Mouse (Mus musculus): Measurements from ENCODE around the gene Slc35g1. TPM values are rescaled to one million over a fixed set of nuclear protein-coding genes. Genes with fewer than 3 reads are reported as not detected.
A peak's percentile ranks its signal among the peaks of the same experiment; 100 is the strongest.

Slc35g1 gene
- 28.4 and 36.3 TPM in 2 replicates for total RNA-seq (2012; rRNA removed)

GRCm38 (mm10) chr19:38395701-38396632 is at the start of gene Slc35g1:
Gene Slc35g1, plus strand, starts transcription at chr19:38395980.
- peaks cover 4% of the 10 kb centered on the region; the same call in 1 of the 2 replicates for H3K36me3 ChIP-seq (ENCODE audit: control insufficient read depth, insufficient read depth, low read length, poor library complexity, severe bottlenecking)
- DNase-seq (ENCODE audit: low read depth, low spot score) = peak; percentile 54
- H3K9me3 ChIP-seq (ENCODE audit: control insufficient read depth, insufficient read depth, low read depth, low read length) = no peaks in the 10 kb centered on the region
- peak within 1 kb of the TSS; percentile 80 to 99 for H3K4me3 ChIP-seq (ENCODE audit: insufficient read depth in 1 of 2, low read depth in 1 of 2, low read length in 2 of 2, poor library complexity in 1 of 2, severe bottlenecking in 1 of 2)
- H3K4me1 ChIP-seq (ENCODE audit: control insufficient read depth in 2 of 2, insufficient read depth in 2 of 2, low read length in 2 of 2, poor library complexity in 1 of 2) = peaks cover 7 to 8% of the 10 kb centered on the region in 2 experiments
- in situ Hi-C loops (cut with MboI; ENCODE audit: low sequenced_read_pairs in 2 of 2, unreplicated experiment in 2 of 2) = no loop called here
- TF ChIP-seq HCFC1 (IDR thresholded peaks at IDR 0.05; ENCODE audit: borderline replicate concordance, insufficient read depth, low read length) = 0 out of 2 replicates have a peak, but pooled peaks have one; percentile 30
- TF ChIP-seq CHD2 (IDR thresholded peaks at IDR 0.05; ENCODE audit: low read depth, low read length) = no peak
- TF ChIP-seq ZC3H11A (IDR thresholded peaks at IDR 0.05; ENCODE audit: borderline replicate concordance, low read depth, low read length) = no peak
- TF ChIP-seq MAFK (IDR thresholded peaks at IDR 0.05; ENCODE audit: insufficient read depth, low read depth, low read length) = no peak
- no peak for TF ChIP-seq ZNF384 (IDR thresholded peaks at IDR 0.05; ENCODE audit: low read depth, low read length)
- H3K27ac ChIP-seq (ENCODE audit: insufficient read depth, low read depth, low read length, poor library complexity, severe bottlenecking) = peak within 1 kb of the TSS; percentile 80
- H3K9ac ChIP-seq (ENCODE audit: insufficient read depth, low read depth, low read length, poor library complexity, severe bottlenecking) = peak within 1 kb of the TSS; percentile 97

- Histone ChIP-seq H3K9me3 (ENCODE audit: control insufficient read depth, insufficient read depth, low read depth, low read length) (peaks cover 9% of the 10 kb centered on the region; the same call in 1 of the 2 replicates), H3K4me3 (ENCODE audit: insufficient read depth in 1 of 2, low read depth in 1 of 2, low read length in 2 of 2, poor library complexity in 1 of 2, severe bottlenecking in 1 of 2) (peak overlapping the region in 1 of 2 experiments; percentile 24; a peak in 1 of 4 replicates), H3K4me1 (ENCODE audit: control insufficient read depth in 2 of 2, insufficient read depth in 2 of 2, low read length in 2 of 2, poor library complexity in 1 of 2) (peaks cover 4 to 12% of the 10 kb centered on the region in 2 experiments; a peak in 3 of 4 replicates), H3K27ac (ENCODE audit: insufficient read depth, low read depth, low read length, poor library complexity, severe bottlenecking) (peak overlapping the region; percentile 79), H3K36me3 (ENCODE audit: control insufficient read depth, insufficient read depth, low read length, poor library complexity, severe bottlenecking) (0 out of 2 replicates have a peak, but pooled peaks cover 5% of the 10 kb centered on the region), H3K9ac (ENCODE audit: insufficient read depth, low read depth, low read length, poor library complexity, severe bottlenecking) (no peak overlapping the region)
- in situ Hi-C loops (cut with MboI; ENCODE audit: low sequenced_read_pairs in 2 of 2, unreplicated experiment in 2 of 2) = no loop called here
- TF ChIP-seq HCFC1 (IDR thresholded peaks at IDR 0.05; ENCODE audit: borderline replicate concordance, insufficient read depth, low read length) (no peak), CHD2 (IDR thresholded peaks at IDR 0.05; ENCODE audit: low read depth, low read length) (no peak), MAFK (IDR thresholded peaks at IDR 0.05; ENCODE audit: insufficient read depth, low read depth, low read length) (peak; percentile 62), ZC3H11A (IDR thresholded peaks at IDR 0.05; ENCODE audit: borderline replicate concordance, low read depth, low read length) (no peak), ZNF384 (IDR thresholded peaks at IDR 0.05; ENCODE audit: low read depth, low read length) (no peak)
- peak; percentile 94 for DNase-seq (ENCODE audit: low read depth, low spot score)
Measured at GRCm38 (mm10) chr19:38348271-38349012, 47.3 kb upstream of the Slc35g1 start.

GRCm38 (mm10) chr19:38349013-38349341 is 46.8 kb upstream of the Slc35g1 start:
- Histone ChIP-seq H3K9me3 (ENCODE audit: control insufficient read depth, insufficient read depth, low read depth, low read length) (peaks cover 9% of the 10 kb centered on the region; the same call in 1 of the 2 replicates), H3K4me3 (ENCODE audit: insufficient read depth in 1 of 2, low read depth in 1 of 2, low read length in 2 of 2, poor library complexity in 1 of 2, severe bottlenecking in 1 of 2) (no peak overlapping the region), H3K36me3 (ENCODE audit: control insufficient read depth, insufficient read depth, low read length, poor library complexity, severe bottlenecking) (0 out of 2 replicates have a peak, but pooled peaks cover 3% of the 10 kb centered on the region), H3K4me1 (ENCODE audit: control insufficient read depth in 2 of 2, insufficient read depth in 2 of 2, low read length in 2 of 2, poor library complexity in 1 of 2) (peaks cover 4 to 12% of the 10 kb centered on the region in 2 experiments; a peak in 3 of 4 replicates), H3K27ac (ENCODE audit: insufficient read depth, low read depth, low read length, poor library complexity, severe bottlenecking) (peak overlapping the region; percentile 79; the same call in 1 of the 2 replicates), H3K9ac (ENCODE audit: insufficient read depth, low read depth, low read length, poor library complexity, severe bottlenecking) (no peak overlapping the region)
- in situ Hi-C loops (cut with MboI; ENCODE audit: low sequenced_read_pairs in 2 of 2, unreplicated experiment in 2 of 2) = no loop called here
- DNase-seq (ENCODE audit: low read depth, low spot score) = no peak
- TF ChIP-seq MAFK (IDR thresholded peaks at IDR 0.05; ENCODE audit: insufficient read depth, low read depth, low read length) = no peak
- TF ChIP-seq ZC3H11A (IDR thresholded peaks at IDR 0.05; ENCODE audit: borderline replicate concordance, low read depth, low read length) = no peak

- no peak overlapping the region for H3K9ac ChIP-seq (ENCODE audit: insufficient read depth, low read depth, low read length, poor library complexity, severe bottlenecking)
- H3K36me3 ChIP-seq (ENCODE audit: control insufficient read depth, insufficient read depth, low read length, poor library complexity, severe bottlenecking) = 0 out of 2 replicates have a peak, but pooled peaks cover 2% of the 10 kb centered on the region
- DNase-seq (ENCODE audit: low read depth, low spot score) = no peak
- no peak overlapping the region for H3K4me3 ChIP-seq (ENCODE audit: insufficient read depth in 1 of 2, low read depth in 1 of 2, low read length in 2 of 2, poor library complexity in 1 of 2, severe bottlenecking in 1 of 2)
- TF ChIP-seq HCFC1 (IDR thresholded peaks at IDR 0.05; ENCODE audit: borderline replicate concordance, insufficient read depth, low read length) (no peak), ZC3H11A (IDR thresholded peaks at IDR 0.05; ENCODE audit: borderline replicate concordance, low read depth, low read length) (no peak), MAFK (IDR thresholded peaks at IDR 0.05; ENCODE audit: insufficient read depth, low read depth, low read length) (no peak), ZNF384 (IDR thresholded peaks at IDR 0.05; ENCODE audit: low read depth, low read length) (no peak), CHD2 (IDR thresholded peaks at IDR 0.05; ENCODE audit: low read depth, low read length) (no peak)
- peaks cover 4% of the 10 kb centered on the region; the same call in 1 of the 2 replicates for H3K9me3 ChIP-seq (ENCODE audit: control insufficient read depth, insufficient read depth, low read depth, low read length)
- H3K27ac ChIP-seq (ENCODE audit: insufficient read depth, low read depth, low read length, poor library complexity, severe bottlenecking) = no peak overlapping the region
- in situ Hi-C loops (cut with MboI; ENCODE audit: low sequenced_read_pairs in 2 of 2, unreplicated experiment in 2 of 2) = no loop called here
- H3K4me1 ChIP-seq (ENCODE audit: control insufficient read depth in 2 of 2, insufficient read depth in 2 of 2, low read length in 2 of 2, poor library complexity in 1 of 2) = peaks cover 4 to 12% of the 10 kb centered on the region in 2 experiments; a peak in 3 of 4 replicates
Measured at GRCm38 (mm10) chr19:38351202-38351601, 44.6 kb upstream of the Slc35g1 start.

Measured in ES-E14 (cell line).